Mouse (Mus musculus) intestine, postnatal 0 days (tissue): ENCODE results near the gene Fasl. TPM values are rescaled to one million over a fixed set of nuclear protein-coding genes. Genes with fewer than 3 reads are reported as not detected.
A peak's percentile ranks its signal among the peaks of the same experiment; 100 is the strongest.

Experiments used
- ATAC-seq: fragments of 200-750 bp; cut with Nextera tagmentation; 2 replicates; pipeline ENCODE4 v1.8.0; 2017; ENCODE audit warnings: mild to moderate bottlenecking, moderate TSS enrichment, moderate library complexity
- H3K27ac ChIP-seq: fragments of 300-500 bp; sonication (generic); 2 replicates; pipeline ENCODE4 v1.5.1; 2014; ENCODE audit warnings: mild to moderate bottlenecking, low read depth, low read length, moderate library complexity
- H3K27me3 ChIP-seq: fragments of 300-500 bp; sonication (generic); replicated peaks from 2 replicates; pipeline ENCODE4 v1.6.1; 2014; ENCODE audit warnings: low read length, mixed read lengths; ENCODE audit not compliant: control insufficient read depth, insufficient read depth
- H3K36me3 ChIP-seq: fragments of 300-500 bp; sonication (generic); 2 replicates; pipeline ENCODE4 v1.6.1; 2014; ENCODE audit warnings: mild to moderate bottlenecking, moderate library complexity; ENCODE audit not compliant: control insufficient read depth, insufficient read depth
- H3K4me1 ChIP-seq: fragments of 300-500 bp; sonication (generic); replicated peaks from 2 replicates; pipeline ENCODE4 v1.6.1; 2014; ENCODE audit warnings: antibody characterized with exemption, low read length, mixed read lengths; ENCODE audit not compliant: control insufficient read depth, insufficient read depth
- H3K4me2 ChIP-seq: fragments of 300-500 bp; sonication (generic); replicated peaks from 2 replicates; pipeline ENCODE4 v1.6.1; 2014; ENCODE audit warnings: low read depth, mild to moderate bottlenecking, moderate library complexity
- H3K4me3 ChIP-seq: fragments of 300-500 bp; sonication (generic); 2 replicates; pipeline ENCODE4 v1.5.1; 2014; ENCODE audit warnings: low read depth, low read length
- H3K9ac ChIP-seq: fragments of 300-500 bp; sonication (generic); 2 replicates; pipeline ENCODE4 v1.6.1; 2014; ENCODE audit warnings: mild to moderate bottlenecking, low read depth, low read length
- H3K9me3 ChIP-seq: fragments of 300-500 bp; sonication (generic); 2 replicates; pipeline ENCODE4 v1.6.1; 2016; ENCODE audit warnings: mixed run types; ENCODE audit not compliant: control insufficient read depth
- CTCF ChIP-seq: sonication (generic); IDR thresholded peaks from 2 replicates; pipeline ENCODE4 v1.5.1; 2016; ENCODE audit warnings: low read depth, mild to moderate bottlenecking, control low read depth, antibody characterized with exemption, moderate library complexity
- WGBS: fragments of 180-500 bp; shearing (Covaris S2); extraction: QIAGEN DNeasy Blood & Tissue Kit; methylation state at CpG from one replicate; pipeline ENCODE4 v1.1.7; 2014; 5-methylcytosine and 5-hydroxymethylcytosine counted together
- polyA plus RNA-seq: library from polyadenylated mRNA; unstranded; fragments of >200 nt; fragmentation: Nextera tagmentation; extraction: Ambion mirVana; gene quantifications from 2 replicates; pipeline ENCODE4 v1.2.1, GENCODE M21; 2015

Fasl gene
- polyA plus RNA-seq, 1 experiment from 2014 or later: not detected

GRCm38 (mm10) chr1:161782725-161783124 is 5.6 kb downstream of the Fasl start:
- TF ChIP-seq CTCF: no peak

GRCm38 (mm10) chr1:161781594-161781993 is 6.7 kb downstream of the Fasl start:
- WGBS: 86% methylated on average over 5 of the region's 5 CpGs

More at GRCm38 (mm10) chr1:161782725-161783124, 5.6 kb downstream of the Fasl start:
- Histone ChIP-seq H3K27ac (no peak overlapping the region), H3K4me1 (no peaks in the 10 kb centered on the region), H3K36me3 (no peaks in the 10 kb centered on the region), H3K4me3 (no peak overlapping the region), H3K4me2 (no peak overlapping the region), H3K9me3 (no peaks in the 10 kb centered on the region), H3K9ac (no peak overlapping the region), H3K27me3 (no peaks in the 10 kb centered on the region)
- no peak for ATAC-seq
- 77% methylated on average over 2 of the region's 2 CpGs for WGBS

GRCm38 (mm10) chr1:161779057-161779456 is 9.2 kb downstream of the Fasl start:
- Histone ChIP-seq H3K36me3 (no peaks in the 10 kb centered on the region), H3K4me1 (no peaks in the 10 kb centered on the region), H3K4me2 (no peak overlapping the region), H3K27ac (no peak overlapping the region), H3K4me3 (no peak overlapping the region), H3K9ac (no peak overlapping the region), H3K9me3 (no peaks in the 10 kb centered on the region), H3K27me3 (no peaks in the 10 kb centered on the region)
- no peak for TF ChIP-seq CTCF
- no peak for ATAC-seq

More at GRCm38 (mm10) chr1:161781594-161781993, 6.7 kb downstream of the Fasl start:
- H3K36me3 ChIP-seq: no peaks in the 10 kb centered on the region
- TF ChIP-seq CTCF: no peak
- no peak overlapping the region for H3K4me2 ChIP-seq
- H3K27ac ChIP-seq: no peak overlapping the region
- H3K9ac ChIP-seq: no peak overlapping the region
- no peaks in the 10 kb centered on the region for H3K9me3 ChIP-seq
- H3K27me3 ChIP-seq: no peaks in the 10 kb centered on the region
- H3K4me3 ChIP-seq: no peak overlapping the region
- no peaks in the 10 kb centered on the region for H3K4me1 ChIP-seq
- ATAC-seq: no peak

- no peak for ATAC-seq
- Histone ChIP-seq H3K4me1 (no peaks in the 10 kb centered on the region), H3K27ac (no peak overlapping the region), H3K36me3 (no peaks in the 10 kb centered on the region), H3K27me3 (no peaks in the 10 kb centered on the region), H3K4me3 (no peak overlapping the region), H3K4me2 (no peak overlapping the region), H3K9me3 (no peaks in the 10 kb centered on the region), H3K9ac (no peak overlapping the region)
- TF ChIP-seq CTCF: no peak
- 84% methylated on average over 6 of the region's 6 CpGs for WGBS
These were observed 13.1 kb downstream of the Fasl start for GRCm38 (mm10) chr1:161775151-161775550.

GRCm38 (mm10) chr1:161771293-161771692 is 17.0 kb downstream of the Fasl start:
- no peaks in the 10 kb centered on the region for H3K4me1 ChIP-seq
- H3K27me3 ChIP-seq: no peaks in the 10 kb centered on the region
- no peak overlapping the region for H3K27ac ChIP-seq
- no peaks in the 10 kb centered on the region for H3K9me3 ChIP-seq
- H3K36me3 ChIP-seq: no peaks in the 10 kb centered on the region
- no peak overlapping the region for H3K4me2 ChIP-seq
- no peak overlapping the region for H3K9ac ChIP-seq
- no peak for ATAC-seq
- no peak for TF ChIP-seq CTCF
- H3K4me3 ChIP-seq: no peak overlapping the region
- WGBS: 47% methylated on average over 2 of the region's 2 CpGs

- no peak for ATAC-seq
- no peaks in the 10 kb centered on the region for H3K9me3 ChIP-seq
- H3K4me2 ChIP-seq: no peak overlapping the region
- no peak overlapping the region for H3K27ac ChIP-seq
- no peak overlapping the region for H3K4me3 ChIP-seq
- no peak overlapping the region for H3K9ac ChIP-seq
- H3K27me3 ChIP-seq: no peaks in the 10 kb centered on the region
- WGBS: 91% methylated on average over 1 of the region's 1 CpGs
- H3K36me3 ChIP-seq: no peaks in the 10 kb centered on the region
- no peaks in the 10 kb centered on the region for H3K4me1 ChIP-seq
- TF ChIP-seq CTCF: no peak
These were observed 19.0 kb downstream of the Fasl start for GRCm38 (mm10) chr1:161769329-161769728.

GRCm38 (mm10) chr1:161767101-161767524 is 21.2 kb downstream of the Fasl start:
- no peak overlapping the region for H3K9ac ChIP-seq
- ATAC-seq: peak; percentile 97
- H3K27me3 ChIP-seq: no peaks in the 10 kb centered on the region
- WGBS: 41% methylated on average over 12 of the region's 12 CpGs
- H3K4me2 ChIP-seq: peak overlapping the region; percentile 50
- H3K9me3 ChIP-seq: no peaks in the 10 kb centered on the region
- H3K4me1 ChIP-seq: no peaks in the 10 kb centered on the region
- peak overlapping the region; percentile 17; the same call in 1 of the 2 replicates for H3K27ac ChIP-seq
- TF ChIP-seq CTCF: peak; percentile 31; the same call in 1 of the 2 replicates
- no peaks in the 10 kb centered on the region for H3K36me3 ChIP-seq
- 0 out of 2 replicates have a peak overlapping the region, but pooled peaks have one; percentile 12 for H3K4me3 ChIP-seq
